Comparison of ENCODE assay signal across 1 mouse cellular context in the genomic region with DNA sequence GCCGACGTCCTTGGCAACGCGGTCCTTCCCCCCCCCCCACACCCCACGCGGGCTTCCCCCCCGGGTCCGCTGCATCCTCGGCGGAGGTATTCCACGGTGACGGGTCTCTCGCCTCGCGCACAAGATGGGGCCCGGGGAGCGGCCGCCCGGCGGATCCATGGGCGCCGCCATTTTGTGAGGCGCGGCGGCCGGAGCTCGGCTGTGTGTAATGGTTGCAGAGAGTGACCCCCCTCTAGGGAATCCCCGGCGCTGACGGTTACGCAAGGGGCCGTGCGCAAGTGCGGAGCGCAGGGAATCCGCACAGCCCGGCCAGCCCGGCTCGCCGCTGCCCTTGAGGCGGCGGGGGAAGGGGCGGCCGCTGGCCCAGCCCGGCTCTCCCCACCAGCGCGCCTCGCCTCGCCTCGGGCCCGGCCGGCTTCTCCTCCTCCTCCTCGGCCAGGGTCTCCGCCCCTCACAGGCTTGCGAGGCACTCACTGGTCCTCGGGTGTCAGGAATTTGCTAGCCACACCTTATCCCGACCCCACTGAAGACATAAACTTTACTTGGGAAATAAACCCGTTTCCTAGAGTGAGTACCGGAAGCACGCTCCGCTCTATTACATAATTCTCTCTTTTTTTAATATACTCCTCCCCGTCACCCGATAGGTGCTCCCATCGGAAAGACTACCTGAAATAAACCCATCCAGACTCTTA.
TF ChIP-seq lines count a peak whose summit lies in the region.

No protein-coding gene starts in this region.

TF ChIP-seq in MEL, 35 proteins besides CTCF, POLR2A, EP300 and RAD21 (continued from another document):
- TF ChIP-seq MYB (IDR thresholded peaks at IDR 0.05; ENCODE audit: low read depth, low read length) (peak; percentile 44; the same call in 1 of the 2 replicates), JUND (IDR thresholded peaks at IDR 0.05; ENCODE audit: low read depth, low read length) (no peak), TAL1 (IDR thresholded peaks at IDR 0.05; ENCODE audit: low read length) (no peak), RCOR1 (IDR thresholded peaks at IDR 0.05; ENCODE audit: low read depth, low read length) (no peak), ETS1 (IDR thresholded peaks at IDR 0.05; ENCODE audit: low read depth, low read length) (peak; percentile 65), CHD2 (IDR thresholded peaks at IDR 0.05; ENCODE audit: low read length) (no peak), SMC3 (IDR thresholded peaks at IDR 0.05; ENCODE audit: low read depth, low read length) (no peak), NELFE (IDR thresholded peaks at IDR 0.05; ENCODE audit: low read depth, low read length) (peak; percentile 76), MAFK (IDR thresholded peaks at IDR 0.05; ENCODE audit: borderline replicate concordance, low read depth, low read length) (no peak), TBP (IDR thresholded peaks at IDR 0.05; ENCODE audit: low read depth, low read length) (peak; percentile 95)
